Mouse (Mus musculus): ENCODE results near the gene Gabrq. TPM values are rescaled to one million over a fixed set of nuclear protein-coding genes. Genes with fewer than 3 reads are reported as not detected.

The Gabrq gene
- 1 to 10 TPM; 3.0 to 3.2 TPM for total RNA-seq (2021)
- long read RNA-seq: 0 reads

- DNase-seq (ENCODE audit: low spot score in 2 of 2): no peak
These were observed at the start of gene Gabrq for GRCm38 (mm10) chrX:72824776-72825588. TSS of gene Gabrq (plus strand) at chrX:72825178.

- peak in 1 of 2 experiments; percentile 3 for DNase-seq (ENCODE audit: low spot score in 2 of 2)
These were observed 36.0 kb upstream of the Gabrq start for GRCm38 (mm10) chrX:72788773-72789557.

GRCm38 (mm10) chrX:72789558-72789871 lies 35.5 kb upstream of the Gabrq start:
- DNase-seq (ENCODE audit: low spot score in 2 of 2): no peak

- DNase-seq (ENCODE audit: low spot score in 2 of 2): peak; percentile 84 to 87
These were observed 5.4 kb upstream of the Gabrq start for GRCm38 (mm10) chrX:72819594-72819993.

DNA sequence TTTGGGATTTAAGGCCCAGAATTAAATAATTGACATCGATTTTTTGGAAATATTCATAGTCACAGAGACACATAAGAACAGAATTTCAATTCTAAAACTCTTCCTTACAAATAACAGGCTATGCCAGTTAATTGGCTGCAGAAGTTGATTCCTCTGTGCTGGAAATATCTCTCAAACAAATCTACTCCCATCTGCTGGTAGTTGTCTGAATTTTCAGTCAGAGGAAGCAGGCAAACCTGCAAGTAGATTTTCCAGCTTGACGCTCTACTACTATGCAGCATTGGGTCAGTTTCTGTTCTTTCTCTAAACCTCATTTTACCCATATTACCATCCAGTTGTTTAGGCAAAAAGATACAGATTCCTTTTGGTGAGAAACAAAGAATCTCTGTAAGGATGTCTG lies 1.7 kb upstream of the Gabrq start:
- DNase-seq (ENCODE audit: low spot score in 2 of 2): no peak

- DNase-seq (ENCODE audit: low spot score in 2 of 2): no peak
These were observed 569 bp downstream of the Gabrq start for GRCm38 (mm10) chrX:72825589-72825905.

Other genes starting within 250 kb of the Gabrq start
- gene Gabra3, start 168.3 kb upstream of the Gabrq start, total RNA-seq (2021): 10 to 100 TPM; 48.9 to 51.1 TPM
- 10 to 100 TPM; 49.7 to 50.1 TPM for gene Cetn2, start 93.2 kb downstream of the Gabrq start, total RNA-seq (2021)
- gene Nsdhl, start 93.4 kb downstream of the Gabrq start, total RNA-seq (2021): 10 to 100 TPM; 51.7 to 52.8 TPM
- 1 to 10 TPM; 1.0 to 1.7 TPM for gene Zfp185, start 162.2 kb downstream of the Gabrq start, total RNA-seq (2021)
- gene Pnma5, start 211.9 kb downstream of the Gabrq start, total RNA-seq (2021): under 1 TPM; 0.65 to 0.80 TPM
- gene Pnma3, start 239.6 kb downstream of the Gabrq start, total RNA-seq (2021): 10 to 100 TPM; 25.5 to 28.1 TPM